Mouse (Mus musculus) G1E (cell line): Measurements from ENCODE around the gene Vmn1r230.

Experiments
- CTCF ChIP-seq: IDR thresholded peaks from 2 replicates; pipeline ENCODE4 v1.5.1; 2012; ENCODE audit warnings: low read depth, low read length, inconsistent platforms, mixed read lengths
- GATA2 ChIP-seq: IDR thresholded peaks from 2 replicates; pipeline ENCODE4 v1.6.1; 2012; ENCODE audit warnings: low read depth, low read length, inconsistent platforms, borderline replicate concordance

DNA sequence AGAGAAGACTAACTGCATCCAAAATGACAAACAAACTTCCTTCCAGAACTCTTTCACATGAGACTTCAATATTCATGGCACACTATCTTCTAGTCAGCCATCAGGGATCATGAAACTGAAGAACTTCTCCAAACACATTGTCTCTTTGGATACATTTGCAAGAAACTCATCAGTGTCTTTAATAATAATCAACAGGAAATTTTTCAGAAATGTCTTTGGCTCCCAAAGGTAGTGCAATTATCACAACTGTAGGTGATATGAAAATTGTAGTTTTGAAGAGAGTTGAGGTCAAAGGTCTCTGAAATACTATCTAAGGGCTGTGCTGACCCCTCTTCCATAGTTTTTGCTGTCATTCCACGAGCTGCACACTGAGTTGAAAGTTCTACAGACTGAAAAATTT lies at the start of gene Vmn1r230:
- no peak for TF ChIP-seq GATA2
- TF ChIP-seq CTCF = no peak
